Mouse (Mus musculus) stomach, postnatal 0 days (tissue): ENCODE results near the gene Ccdc34.

Experiments
- CTCF ChIP-seq: IDR thresholded peaks from 2 replicates; pipeline ENCODE4 v1.5.1; 2016; ENCODE audit warnings: antibody characterized with exemption, low read depth, mild to moderate bottlenecking, moderate library complexity
- EP300 ChIP-seq: optimal IDR thresholded peaks from 2 replicates; pipeline ENCODE3; 2016; ENCODE audit warnings: antibody characterized with exemption

- TF ChIP-seq CTCF (no peak), EP300 (no peak)
These were observed 182.0 kb downstream of the Ccdc34 start for GRCm38 (mm10) chr2:110199648-110200047.
